Mouse (Mus musculus) neural tube, embryonic 11.5 days (tissue): ENCODE results near the gene Kcnj14. TPM values are rescaled to one million over a fixed set of nuclear protein-coding genes. Genes with fewer than 3 reads are reported as not detected.

Experiments used
- ATAC-seq: fragments of 200-750 bp; cut with Nextera tagmentation; 2 replicates; pipeline ENCODE4 v1.8.0; 2017; ENCODE audit warnings: moderate number of reproducible peaks, mild to moderate bottlenecking, moderate TSS enrichment, moderate library complexity; ENCODE audit not compliant: insufficient read depth, low FRiP score, low TSS enrichment
- DNase-seq: peaks from one replicate; pipeline ENCODE4 v3.0.0-alpha.2; 2015; ENCODE audit warnings: low spot score
- H3K27ac ChIP-seq: fragments of 300-500 bp; sonication (generic); 2 replicates; pipeline ENCODE4 v1.5.1; 2014; ENCODE audit warnings: low read depth, mild to moderate bottlenecking, low read length
- H3K27me3 ChIP-seq: fragments of 300-500 bp; sonication (generic); 2 replicates; pipeline ENCODE4 v1.6.1; 2014; ENCODE audit warnings: mild to moderate bottlenecking, low read length, mixed read lengths; ENCODE audit not compliant: control insufficient read depth, insufficient read depth
- H3K36me3 ChIP-seq: fragments of 300-500 bp; sonication (generic); 2 replicates; pipeline ENCODE4 v1.6.1; 2014; ENCODE audit warnings: mild to moderate bottlenecking, low read length, moderate library complexity, mixed read lengths; ENCODE audit not compliant: control insufficient read depth, insufficient read depth
- H3K4me1 ChIP-seq: fragments of 300-500 bp; sonication (generic); 2 replicates; pipeline ENCODE4 v1.6.1; 2014; ENCODE audit warnings: low read length, mixed read lengths; ENCODE audit not compliant: control insufficient read depth, insufficient read depth
- H3K4me2 ChIP-seq: fragments of 300-500 bp; sonication (generic); 2 replicates; pipeline ENCODE4 v1.6.1; 2014; ENCODE audit warnings: low read depth, mild to moderate bottlenecking, moderate library complexity
- H3K4me3 ChIP-seq: fragments of 300-500 bp; sonication (generic); 2 replicates; pipeline ENCODE4 v1.5.1; 2014; ENCODE audit warnings: low read depth, low read length
- H3K9ac ChIP-seq: fragments of 300-500 bp; sonication (generic); 2 replicates; pipeline ENCODE4 v1.6.1; 2014; ENCODE audit warnings: mild to moderate bottlenecking, low read length
- H3K9me3 ChIP-seq: fragments of 300-500 bp; sonication (generic); 2 replicates; pipeline ENCODE4 v1.6.1; 2016; ENCODE audit warnings: low read length; ENCODE audit not compliant: control insufficient read depth
- WGBS: fragments of 180-500 bp; shearing (Covaris S2); extraction: QIAGEN DNeasy Blood & Tissue Kit; methylation state at CpG from one replicate; pipeline ENCODE4 v1.1.7; 2014; 5-methylcytosine and 5-hydroxymethylcytosine counted together
- polyA plus RNA-seq: library from polyadenylated mRNA; unstranded; fragments of >200 nt; fragmentation: Nextera tagmentation; extraction: Ambion mirVana; gene quantifications from 2 replicates; pipeline ENCODE4 v1.2.1, GENCODE M21; 2014

Kcnj14 gene
- polyA plus RNA-seq, 1 experiment from 2014 or later: 0.88 TPM

- Histone ChIP-seq H3K36me3 (peaks cover 3% of the 10 kb centered on the region; the same call in 1 of the 2 replicates), H3K9me3 (no peaks in the 10 kb centered on the region), H3K4me3 (no peak overlapping the region), H3K4me2 (0 out of 2 replicates have a peak overlapping the region, but pooled peaks have one; percentile 16), H3K9ac (0 out of 2 replicates have a peak overlapping the region, but pooled peaks have one; percentile 14), H3K4me1 (peaks cover 4% of the 10 kb centered on the region), H3K27me3 (no peaks in the 10 kb centered on the region), H3K27ac (no peak overlapping the region)
- no peak for DNase-seq
- no peak for ATAC-seq
- WGBS: 9% methylated on average over 25 of the region's 25 CpGs
Observed at GRCm38 (mm10) chr7:45819843-45820242, 4.7 kb downstream of the Kcnj14 start.

DNA sequence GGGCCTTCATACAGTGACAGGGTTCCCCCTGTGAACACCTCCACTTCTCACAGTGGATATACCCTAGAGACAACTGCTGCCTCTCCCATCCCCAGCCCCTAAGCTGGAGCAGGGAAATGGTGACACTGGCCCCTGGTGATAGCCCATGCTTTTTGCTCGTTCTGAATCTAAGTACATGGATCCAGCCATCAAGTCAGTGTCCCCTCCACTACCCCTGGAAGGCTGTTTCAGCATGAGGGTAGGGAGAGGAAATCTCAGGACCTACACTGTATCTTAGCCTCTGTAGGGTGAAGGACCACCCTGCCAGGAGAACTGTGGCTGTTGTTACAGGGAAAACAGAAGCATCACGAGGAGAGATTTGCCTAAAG is 8.6 kb downstream of the Kcnj14 start:
- Histone ChIP-seq H3K4me2 (no peak overlapping the region), H3K9ac (no peak overlapping the region), H3K27ac (no peak overlapping the region), H3K27me3 (no peaks in the 10 kb centered on the region), H3K9me3 (no peaks in the 10 kb centered on the region), H3K4me1 (peaks cover 10% of the 10 kb centered on the region), H3K4me3 (no peak overlapping the region), H3K36me3 (peaks cover 14% of the 10 kb centered on the region)
- 53% methylated on average over 2 of the region's 2 CpGs for WGBS
- ATAC-seq: no peak
- DNase-seq: no peak

DNA sequence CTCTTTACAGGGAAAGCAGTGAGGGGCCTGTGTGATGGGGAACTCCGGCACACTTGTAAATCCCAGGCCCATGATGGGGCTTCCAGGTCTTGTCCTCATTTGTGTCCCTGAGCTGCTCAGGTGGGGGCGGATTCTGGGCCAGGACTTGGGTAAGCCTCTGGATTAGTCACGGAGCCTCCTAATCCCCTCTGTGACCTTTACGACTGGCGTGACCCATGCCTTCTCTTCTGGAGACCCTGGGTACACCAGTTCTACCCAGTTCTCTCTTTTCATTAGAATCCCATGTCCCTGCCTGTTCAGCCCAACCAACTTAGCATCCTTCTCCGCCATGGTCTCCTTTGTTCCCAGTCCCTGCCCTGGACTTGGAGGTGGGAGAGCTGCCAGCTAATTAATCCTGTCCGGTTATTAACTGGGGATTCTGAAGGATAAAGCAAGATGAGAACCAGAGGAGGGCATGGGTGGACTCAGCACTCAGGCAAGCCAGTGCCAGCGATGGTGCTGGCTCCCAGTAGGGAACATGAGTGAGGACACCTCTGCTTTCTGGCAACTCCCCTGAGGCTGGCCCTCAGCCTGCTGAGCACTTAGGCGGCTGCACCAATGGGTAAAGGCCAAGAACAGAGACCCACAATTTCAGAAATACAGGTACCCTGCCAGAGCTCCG is 9.1 kb downstream of the Kcnj14 start:
- no peak overlapping the region for H3K4me3 ChIP-seq

GRCm38 (mm10) chr7:45814841-45815240 is 9.7 kb downstream of the Kcnj14 start:
- Histone ChIP-seq H3K4me1 (peaks cover 10% of the 10 kb centered on the region), H3K9me3 (no peaks in the 10 kb centered on the region), H3K4me3 (no peak overlapping the region; the same call in 1 of the 2 replicates), H3K27me3 (no peaks in the 10 kb centered on the region), H3K9ac (no peak overlapping the region), H3K36me3 (peaks cover 21% of the 10 kb centered on the region), H3K27ac (no peak overlapping the region), H3K4me2 (peak overlapping the region; percentile 39)
- no peak for ATAC-seq
- 7% methylated on average over 5 of the region's 5 CpGs for WGBS
- DNase-seq: no peak

More for the DNA sequence above, 9.1 kb downstream of the Kcnj14 start:
- Histone ChIP-seq H3K4me2 (no peak overlapping the region), H3K4me1 (peaks cover 10% of the 10 kb centered on the region), H3K27ac (no peak overlapping the region), H3K9me3 (no peaks in the 10 kb centered on the region), H3K27me3 (no peaks in the 10 kb centered on the region), H3K9ac (no peak overlapping the region), H3K36me3 (peaks cover 18% of the 10 kb centered on the region)
- ATAC-seq: no peak
- 55% methylated on average over 10 of the region's 10 CpGs for WGBS
- DNase-seq: no peak

DNA sequence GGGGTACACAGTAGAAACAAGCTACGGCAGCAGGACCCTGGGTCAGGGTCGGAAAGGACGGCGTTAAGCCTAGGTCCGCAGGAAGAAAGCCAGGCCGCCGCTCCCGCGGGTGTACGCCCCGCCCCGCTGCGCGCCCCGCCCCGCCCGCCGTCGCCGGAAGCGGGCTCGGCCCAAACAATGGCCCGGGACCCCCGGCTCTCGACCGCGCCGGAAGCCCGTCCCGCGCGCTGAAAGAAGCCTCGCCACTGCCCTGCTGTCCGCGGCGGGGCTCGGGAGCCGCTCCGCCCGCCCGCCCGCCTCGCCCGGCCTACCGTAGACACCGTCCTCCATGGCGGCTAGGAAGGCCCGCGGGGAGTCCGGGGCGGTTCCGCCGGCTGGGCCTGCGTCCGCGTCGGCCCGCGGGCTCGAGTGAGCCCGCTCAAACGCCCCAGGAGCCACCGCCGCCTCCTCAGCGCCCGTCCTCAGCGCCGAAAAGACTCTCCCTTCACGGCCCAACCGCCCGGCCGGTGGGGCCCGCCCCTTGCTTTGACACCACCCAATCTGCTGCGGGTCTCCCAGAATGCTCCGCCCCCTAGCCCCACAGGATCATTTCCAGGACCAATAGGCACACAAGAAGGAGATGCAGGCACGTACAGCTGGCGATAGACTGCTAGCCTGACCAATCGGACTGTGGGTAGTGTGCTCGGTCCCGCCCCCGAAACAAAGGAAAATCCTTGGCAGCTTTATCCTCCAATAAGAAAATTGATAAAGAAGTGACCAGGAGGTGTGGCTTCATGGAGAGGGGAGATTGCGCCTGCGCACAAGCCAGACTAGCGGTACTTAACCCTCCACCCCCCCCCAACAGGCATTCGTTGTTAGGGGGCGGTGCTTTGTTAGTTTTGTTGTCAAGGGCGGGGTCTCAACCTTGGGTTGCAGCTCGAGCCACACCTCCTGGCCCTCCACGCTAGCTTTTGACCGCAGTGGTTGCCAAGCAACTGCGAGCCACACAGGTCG is 10.5 kb downstream of the Kcnj14 start, which contains the start of gene Cyth2:
Gene Cyth2, minus strand, starts transcription at position 795 of the 993 bp plus-strand sequence.
- Histone ChIP-seq H3K27me3 (no peaks in the 10 kb centered on the region), H3K4me3 (peak within 1 kb of the TSS; percentile 92), H3K27ac (peak within 1 kb of the TSS; percentile 100), H3K9ac (peak within 1 kb of the TSS; percentile 99), H3K4me1 (peaks cover 10% of the 10 kb centered on the region), H3K36me3 (peaks cover 27% of the 10 kb centered on the region), H3K9me3 (no peaks in the 10 kb centered on the region), H3K4me2 (peak within 1 kb of the TSS; percentile 88)
- ATAC-seq: peak; percentile 98
- WGBS: under 1% methylated on average over 51 of the region's 92 CpGs
- DNase-seq: peak; percentile 100

DNA sequence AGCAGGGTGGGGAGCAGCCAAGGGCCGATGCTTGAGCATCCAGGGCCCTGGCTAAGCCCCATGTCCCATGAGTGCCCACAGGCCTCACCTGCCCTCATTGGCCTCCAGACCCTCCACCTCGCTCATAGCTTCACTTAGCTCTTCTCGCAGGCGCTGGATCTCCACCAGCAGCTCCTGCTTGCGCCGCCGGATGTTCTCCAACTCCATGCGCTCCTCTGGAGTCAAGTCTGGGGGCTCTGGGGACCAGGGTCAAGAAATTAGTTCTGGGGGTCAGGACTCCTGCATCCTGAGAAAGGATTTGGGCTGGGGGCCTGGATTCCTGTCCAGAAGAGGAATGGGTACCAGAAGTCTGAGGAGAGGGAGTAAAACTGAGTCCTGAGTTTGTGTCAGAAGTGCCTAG is 11.7 kb downstream of the Kcnj14 start:
- Histone ChIP-seq H3K9ac (peak overlapping the region; percentile 99), H3K27ac (peak overlapping the region; percentile 39; the same call in 1 of the 2 replicates), H3K27me3 (no peaks in the 10 kb centered on the region), H3K4me2 (peak overlapping the region; percentile 88), H3K36me3 (peaks cover 36% of the 10 kb centered on the region), H3K4me1 (peaks cover 10% of the 10 kb centered on the region), H3K9me3 (no peaks in the 10 kb centered on the region), H3K4me3 (peak overlapping the region; percentile 92)
- DNase-seq (no peak), ATAC-seq (no peak)
- 91% methylated on average over 8 of the region's 8 CpGs for WGBS

DNA sequence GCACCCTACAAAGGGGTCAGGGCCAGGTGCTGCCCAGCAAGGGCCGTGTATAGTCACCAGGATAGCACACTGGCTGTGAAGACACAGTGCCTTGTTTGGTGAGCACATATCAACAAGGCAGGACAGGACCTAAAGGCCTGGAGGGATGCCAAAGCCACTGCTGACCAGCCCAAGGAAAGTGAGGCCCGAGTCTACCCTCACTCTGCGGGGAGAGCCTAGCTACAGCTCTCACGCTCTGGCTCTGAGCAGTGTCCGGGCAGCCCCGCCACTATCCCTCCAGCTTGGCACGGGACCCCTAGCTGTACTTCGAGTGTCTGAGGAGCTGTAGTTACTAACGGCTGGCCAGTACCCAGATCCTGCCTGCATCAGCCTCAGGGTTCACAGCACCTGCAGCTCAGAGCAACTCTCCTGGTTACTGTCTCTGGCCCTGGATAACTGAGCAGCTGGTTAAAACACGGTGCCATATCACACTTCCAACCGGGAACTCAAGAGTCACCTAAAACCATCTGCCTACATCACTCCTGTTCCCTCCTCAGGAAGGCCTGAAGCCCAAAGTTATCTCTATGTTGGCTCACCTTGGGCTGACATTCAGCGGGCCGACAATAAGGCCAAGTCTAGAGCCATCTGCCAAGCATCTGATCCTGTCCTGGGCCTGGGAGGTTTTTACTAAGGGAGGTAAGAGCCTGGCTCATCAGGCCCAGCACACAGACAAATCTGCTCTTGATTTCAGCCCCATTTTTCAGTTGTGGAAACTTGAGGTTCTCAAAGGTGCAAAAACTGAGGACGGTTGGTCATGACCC is 15.1 kb downstream of the Kcnj14 start:
- no peak overlapping the region for H3K9ac ChIP-seq
- no peaks in the 10 kb centered on the region for H3K9me3 ChIP-seq
- ATAC-seq (no peak), DNase-seq (no peak)
- H3K4me1 ChIP-seq: peaks cover 6% of the 10 kb centered on the region
- H3K4me3 ChIP-seq: no peak overlapping the region
- H3K27me3 ChIP-seq: no peaks in the 10 kb centered on the region
- 92% methylated on average over 14 of the region's 14 CpGs for WGBS
- no peak overlapping the region for H3K27ac ChIP-seq
- peaks cover 43% of the 10 kb centered on the region for H3K36me3 ChIP-seq
- no peak overlapping the region for H3K4me2 ChIP-seq

DNA sequence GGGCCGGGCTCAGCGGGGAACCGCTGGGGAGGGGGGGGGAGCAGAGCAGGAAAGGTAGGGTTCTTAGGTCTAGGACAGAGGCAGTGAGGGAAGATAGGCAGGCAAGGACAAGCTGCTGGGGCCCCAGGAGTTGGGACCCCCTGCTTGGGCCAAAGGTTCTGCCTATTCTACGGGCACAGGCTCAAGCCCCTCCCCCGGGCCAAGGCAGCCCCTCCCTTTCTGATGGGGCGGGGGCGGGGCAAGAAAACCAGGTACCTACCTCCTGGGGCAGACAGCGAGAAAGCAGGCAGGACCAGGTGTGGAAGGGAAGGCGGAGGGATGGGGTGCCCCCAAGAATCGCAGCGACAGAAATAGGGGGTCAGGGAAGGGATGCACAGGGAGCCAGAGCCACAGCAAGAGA is 16.1 kb downstream of the Kcnj14 start:
- Histone ChIP-seq H3K27ac (no peak overlapping the region), H3K9me3 (no peaks in the 10 kb centered on the region), H3K4me2 (no peak overlapping the region), H3K9ac (no peak overlapping the region), H3K36me3 (peaks cover 43% of the 10 kb centered on the region), H3K4me1 (peaks cover 6% of the 10 kb centered on the region), H3K27me3 (no peaks in the 10 kb centered on the region), H3K4me3 (no peak overlapping the region)
- WGBS: 53% methylated on average over 10 of the region's 11 CpGs
- DNase-seq (no peak), ATAC-seq (no peak)
